Mouse (Mus musculus) mouse trophoblast stem cell (cell line): ENCODE measurements around the gene Prr19.
"Not testable (repeated sequence)": the region's sequence is repeated elsewhere in the genome, so short reads cannot be mapped to it uniquely, and the experiment has no call there.

Source experiments
- in situ Hi-C, 2 experiments: fragments of 300-500 bp; cut with MseI, MboI; formaldehyde crosslinking; loops; 2 replicates in 1 of 2; 3 replicates in 1 of 2; pipeline ENCODE4 v1.15.1; 2025

Gene Prr19

GRCm38 (mm10) chr7:25317446-25317999 is 16.3 kb downstream of the Prr19 start:
- in situ Hi-C loops = no loop called here

- in situ Hi-C loops = no loop called here
Observed at GRCm38 (mm10) chr7:25322058-25322484, 20.9 kb downstream of the Prr19 start.

DNA sequence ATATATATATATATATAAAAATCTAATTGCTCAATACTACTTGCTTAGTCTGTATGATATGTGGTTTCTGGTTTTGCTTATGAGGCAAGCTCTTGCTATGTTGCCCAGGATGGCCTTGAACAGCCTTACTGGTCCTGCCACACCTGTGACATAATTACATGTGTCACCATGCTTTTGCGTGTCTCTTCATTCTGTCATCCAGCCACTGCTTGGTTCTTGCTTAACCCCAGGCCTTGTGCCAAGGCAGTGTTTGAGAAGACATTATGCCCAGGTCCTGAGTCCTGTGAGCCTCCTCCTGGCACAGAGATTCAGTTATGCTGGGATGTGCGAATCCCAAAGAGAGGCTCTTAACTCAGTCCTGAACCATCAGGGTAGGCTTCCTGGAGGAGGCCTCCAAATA is 22.0 kb downstream of the Prr19 start:
- in situ Hi-C loops = no loop called here

GRCm38 (mm10) chr7:25325431-25325830 is 24.2 kb downstream of the Prr19 start:
- in situ Hi-C loops = not testable (repeated sequence)

DNA sequence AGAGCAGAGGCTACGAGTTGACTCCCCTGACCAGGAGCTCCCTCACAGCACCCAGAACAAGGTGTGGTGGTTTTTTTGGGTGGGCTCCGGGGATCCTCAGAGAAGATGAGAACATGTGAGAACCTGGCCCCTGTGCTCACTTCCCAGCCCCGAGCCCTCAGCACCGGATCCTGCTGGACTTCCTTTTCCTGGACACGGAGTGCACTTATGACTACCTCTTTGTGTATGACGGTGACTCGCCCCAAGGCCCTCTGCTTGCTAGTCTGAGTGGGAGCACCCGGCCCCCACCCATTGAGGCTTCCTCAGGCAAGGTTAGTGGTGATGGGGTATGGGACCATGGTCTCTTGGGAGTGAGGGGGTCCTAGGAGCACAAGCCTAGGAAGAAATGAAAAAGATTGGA is 25.0 kb downstream of the Prr19 start:
- in situ Hi-C loops = no loop called here

DNA sequence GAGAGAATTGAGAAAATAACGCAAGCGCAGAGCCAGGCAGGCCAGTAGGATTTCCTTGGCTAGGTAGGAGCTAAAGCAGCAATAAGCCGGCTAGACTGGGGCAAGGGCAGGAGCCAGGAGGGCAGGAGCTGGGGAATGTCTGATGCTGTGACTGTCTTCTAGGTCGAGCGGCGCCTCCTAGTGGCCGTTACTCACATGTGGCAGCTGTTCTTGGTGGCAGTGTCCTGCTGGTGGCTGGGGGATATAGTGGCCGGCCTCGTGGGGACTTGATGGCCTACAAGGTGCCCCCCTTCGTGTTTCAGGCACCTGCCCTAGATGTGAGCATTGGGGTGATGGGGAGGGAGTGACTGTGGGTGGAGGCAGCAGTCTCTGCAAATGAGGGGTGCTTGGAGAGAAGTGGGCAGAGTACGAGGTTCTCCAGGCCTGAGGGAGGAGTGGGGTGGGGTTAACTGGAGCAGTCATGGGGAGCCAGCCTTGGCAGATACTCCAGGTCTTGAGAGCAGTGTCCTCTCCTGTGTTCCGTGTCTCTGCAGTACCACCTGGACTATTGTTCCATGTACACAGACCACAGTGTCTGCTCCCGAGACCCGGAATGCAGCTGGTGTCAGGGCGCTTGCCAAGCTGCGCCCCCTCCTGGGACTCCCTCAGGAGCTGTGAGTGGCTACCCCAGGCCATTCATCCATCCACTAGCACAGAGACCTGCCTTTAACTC is 32.5 kb downstream of the Prr19 start:
- in situ Hi-C loops = no loop called here

GRCm38 (mm10) chr7:25334472-25334871 is 33.3 kb downstream of the Prr19 start:
- in situ Hi-C loops = no loop called here

GRCm38 (mm10) chr7:25339329-25339728 is 38.1 kb downstream of the Prr19 start:
- in situ Hi-C loops = no loop called here

DNA sequence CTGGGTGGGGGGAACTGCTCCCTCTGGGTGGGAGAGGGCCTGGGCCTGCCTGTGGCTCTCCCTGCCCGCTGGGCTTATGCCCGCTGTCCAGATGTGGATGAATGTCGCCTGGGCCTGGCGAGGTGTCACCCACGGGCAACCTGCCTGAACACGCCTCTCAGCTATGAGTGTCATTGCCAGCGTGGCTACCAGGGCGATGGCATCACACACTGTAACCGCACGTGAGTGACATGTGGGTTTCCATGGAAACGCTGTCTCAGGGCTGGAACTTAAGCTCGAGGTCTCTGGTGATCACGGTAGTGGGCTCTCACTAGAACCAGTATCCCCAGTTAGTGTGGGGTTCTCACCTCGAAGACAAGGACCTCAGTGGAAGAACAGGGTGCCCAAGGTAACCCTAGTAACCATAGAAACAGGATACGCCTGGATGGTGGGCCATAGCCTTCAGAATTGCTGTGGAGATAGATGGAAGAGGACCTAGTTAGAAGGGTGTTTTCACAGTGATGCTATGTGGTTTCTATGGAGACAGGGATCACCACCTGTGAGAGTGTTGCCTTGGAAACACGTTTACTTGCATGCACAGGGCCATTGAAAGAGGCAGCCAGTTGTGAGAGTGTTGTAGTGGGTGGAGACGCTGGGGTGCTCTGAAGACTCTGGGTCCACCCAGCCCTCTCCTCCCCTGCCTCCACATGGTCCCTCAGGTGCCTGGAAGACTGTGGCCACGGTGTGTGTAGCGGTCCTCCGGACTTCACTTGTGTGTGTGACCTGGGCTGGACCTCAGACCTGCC is 40.0 kb downstream of the Prr19 start:
- in situ Hi-C loops = no loop called here

DNA sequence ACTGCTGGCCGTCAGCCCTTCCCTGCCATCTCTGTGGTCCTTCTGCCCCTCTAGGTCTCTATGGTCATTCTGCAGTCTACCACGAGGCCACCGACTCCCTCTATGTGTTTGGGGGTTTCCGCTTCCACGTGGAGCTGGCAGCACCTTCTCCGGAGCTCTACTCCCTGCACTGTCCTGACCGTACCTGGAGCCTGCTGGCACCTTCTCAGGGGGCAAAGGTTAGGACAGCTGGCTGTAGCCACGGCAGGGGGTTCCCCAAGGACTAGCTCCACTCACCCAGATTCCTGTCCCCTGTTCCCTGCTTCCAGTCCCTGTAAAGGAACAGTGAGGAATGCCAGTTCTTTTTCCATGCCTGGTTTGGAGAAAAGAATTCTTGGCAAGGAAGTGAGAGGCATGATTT is 47.6 kb downstream of the Prr19 start:
- in situ Hi-C loops = no loop called here
